Mouse (Mus musculus): ENCODE data around the gene Plk1. TPM values are rescaled to one million over a fixed set of nuclear protein-coding genes. Genes with fewer than 3 reads are reported as not detected.

Plk1 gene
- polyA plus RNA-seq, 1 experiment, result 28.6 TPM

DNA sequence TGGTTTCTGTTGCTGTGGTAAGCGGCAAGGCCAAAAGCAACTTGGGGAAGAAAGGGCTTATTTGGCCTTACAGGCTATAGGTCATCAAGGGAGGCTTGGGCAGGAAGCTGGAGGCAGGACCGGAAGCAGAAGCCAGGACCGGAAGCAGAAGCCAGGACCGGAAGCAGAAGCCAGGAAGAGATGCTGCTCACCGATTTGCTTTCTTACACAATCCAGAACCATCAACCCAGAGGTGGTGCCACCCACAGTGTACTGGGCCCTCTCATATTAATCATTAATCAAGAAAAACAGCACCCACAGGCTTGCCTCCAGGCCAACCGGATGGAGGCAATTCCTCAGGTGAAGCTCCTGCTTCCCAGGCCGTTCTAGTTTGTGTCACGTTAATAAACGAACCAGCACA is 37.5 kb downstream of the Plk1 start:
- TF ChIP-seq CTCF (IDR thresholded peaks at IDR 0.05; ENCODE audit: borderline replicate concordance, extremely low read depth, insufficient read depth, insufficient read length) (no peak), POLR2A (IDR thresholded peaks at IDR 0.05; ENCODE audit: borderline replicate concordance, extremely low read depth, insufficient read depth, insufficient read length, poor library complexity, severe bottlenecking) (no peak)
- no peak for DNase-seq (ENCODE audit: low read depth)

DNA sequence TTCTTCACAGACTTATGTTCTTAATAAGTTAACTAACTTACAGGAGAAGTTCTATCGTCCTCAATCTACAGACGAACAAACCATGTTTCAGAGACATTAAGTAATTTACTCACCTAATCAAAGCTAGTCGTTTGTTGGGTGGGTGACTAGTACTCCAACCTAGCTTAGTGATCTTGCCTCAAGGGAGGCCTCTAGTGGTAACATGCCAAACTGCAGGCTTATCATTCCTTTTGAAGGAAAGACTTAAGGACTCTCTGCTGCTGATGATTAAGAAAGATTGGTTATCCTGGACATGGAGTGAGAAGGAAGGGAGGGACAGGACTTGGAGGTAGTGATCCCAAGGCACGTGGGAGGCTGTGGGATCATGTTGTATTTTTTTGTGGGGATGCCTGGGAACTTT is 38.1 kb downstream of the Plk1 start:
- peak; percentile 64 for DNase-seq (ENCODE audit: low read depth)
- TF ChIP-seq CTCF (IDR thresholded peaks at IDR 0.05; ENCODE audit: borderline replicate concordance, extremely low read depth, insufficient read depth, insufficient read length), result peak; percentile 64; the same call in 1 of the 2 replicates
- TF ChIP-seq POLR2A (IDR thresholded peaks at IDR 0.05; ENCODE audit: borderline replicate concordance, extremely low read depth, insufficient read depth, insufficient read length, poor library complexity, severe bottlenecking), result no peak

DNA sequence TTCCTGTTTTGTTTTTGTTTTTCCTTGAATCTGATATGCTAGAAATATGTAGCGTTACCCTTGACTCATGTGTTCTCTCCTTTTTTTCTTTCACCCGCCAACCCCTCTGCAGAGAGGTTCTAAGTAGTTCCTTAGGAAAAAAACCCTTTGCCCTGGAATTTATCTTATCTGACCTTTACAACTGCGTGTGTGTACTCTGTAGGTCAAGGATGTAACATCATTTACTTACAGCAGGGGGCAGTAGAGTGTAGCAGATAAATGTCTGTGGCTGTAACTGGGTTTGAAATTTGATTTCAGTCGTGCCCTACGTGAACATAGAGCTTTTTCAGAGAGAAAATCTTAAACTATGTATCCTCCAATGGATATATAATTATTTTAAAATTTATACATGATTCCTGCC is 40.1 kb downstream of the Plk1 start:
- TF ChIP-seq CTCF (IDR thresholded peaks at IDR 0.05; ENCODE audit: borderline replicate concordance, extremely low read depth, insufficient read depth, insufficient read length), result peak; percentile 54; the same call in 1 of the 2 replicates
- no peak for TF ChIP-seq POLR2A (IDR thresholded peaks at IDR 0.05; ENCODE audit: borderline replicate concordance, extremely low read depth, insufficient read depth, insufficient read length, poor library complexity, severe bottlenecking)
- peak; percentile 63 for DNase-seq (ENCODE audit: low read depth)

DNA sequence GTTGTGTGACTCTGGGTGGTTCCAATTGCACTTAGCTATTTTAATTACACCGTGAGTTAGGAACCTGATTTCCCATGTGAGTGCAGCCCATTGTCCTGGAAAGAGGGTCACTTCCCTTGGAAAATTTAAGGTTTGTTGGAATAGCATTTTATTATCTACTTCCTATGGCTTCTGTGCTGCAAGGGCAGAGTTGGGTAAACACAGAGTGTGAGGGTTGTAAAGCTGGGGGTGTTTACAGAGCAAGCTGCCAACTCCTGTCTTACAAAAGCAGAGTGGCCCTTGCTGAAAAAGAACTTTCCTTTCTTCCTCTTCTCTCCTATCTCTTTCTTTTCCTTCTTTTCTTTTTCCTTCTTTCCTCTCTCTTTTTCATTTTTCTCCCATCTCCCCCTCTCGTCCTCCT is 44.7 kb downstream of the Plk1 start:
- DNase-seq (ENCODE audit: low read depth), result no peak
- no peak for TF ChIP-seq POLR2A (IDR thresholded peaks at IDR 0.05; ENCODE audit: borderline replicate concordance, extremely low read depth, insufficient read depth, insufficient read length, poor library complexity, severe bottlenecking)
- no peak for TF ChIP-seq CTCF (IDR thresholded peaks at IDR 0.05; ENCODE audit: borderline replicate concordance, extremely low read depth, insufficient read depth, insufficient read length)

DNA sequence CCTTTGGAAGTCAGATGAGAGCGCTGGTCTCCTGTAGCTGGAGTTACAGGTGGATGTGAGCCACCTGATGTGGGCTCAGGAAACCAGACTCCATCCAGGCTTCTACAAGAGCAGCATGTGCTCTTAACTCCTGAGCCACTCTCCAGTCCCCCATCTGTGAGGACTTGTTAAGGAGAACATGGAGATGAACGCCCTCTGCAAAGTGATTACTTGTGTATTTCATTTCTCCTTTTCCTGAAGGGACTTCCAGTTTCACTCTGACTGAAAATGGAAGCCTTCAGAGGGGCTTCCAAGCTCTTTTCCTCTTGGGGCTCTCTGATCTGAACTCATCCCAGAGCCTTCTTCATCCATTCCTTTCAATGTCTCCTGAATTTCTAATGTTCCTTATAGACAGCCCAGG is 46.9 kb downstream of the Plk1 start:
- DNase-seq (ENCODE audit: low read depth), result no peak

DNA sequence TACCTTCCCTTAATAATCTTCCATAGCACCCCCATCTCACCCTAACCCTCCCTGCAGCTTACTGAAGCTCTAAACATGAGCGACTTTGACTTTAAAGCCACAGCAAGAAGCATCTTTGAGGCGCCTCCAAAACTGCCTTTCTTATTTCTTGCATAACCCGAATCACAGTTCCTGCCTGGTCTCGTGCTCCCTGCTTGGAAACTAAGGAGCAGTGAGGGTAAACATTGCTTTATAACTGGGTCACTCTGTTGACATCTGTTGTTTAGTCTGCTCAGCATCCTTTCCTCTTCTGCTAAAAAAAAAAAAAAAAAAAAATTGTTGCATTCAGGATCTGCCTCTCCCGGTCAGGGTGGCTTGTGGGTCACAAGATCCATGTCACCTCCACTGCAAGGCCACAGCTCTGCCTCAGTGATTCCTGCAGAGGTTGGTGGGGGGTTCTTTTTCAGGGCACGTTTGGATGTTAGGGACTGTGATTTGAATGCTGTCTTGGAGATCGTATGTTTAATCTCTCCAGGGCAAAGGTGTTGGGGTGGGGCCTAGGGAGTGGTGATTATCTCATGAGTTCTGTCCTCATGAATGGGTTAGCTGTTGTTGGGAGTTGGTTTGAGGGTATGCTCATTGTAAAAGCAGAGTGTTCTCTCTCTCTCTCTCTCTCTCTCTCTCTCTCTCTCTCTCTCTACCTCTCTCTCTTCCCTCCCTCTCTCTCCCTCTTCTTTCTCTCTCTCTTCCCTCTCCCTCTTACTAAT is 49.2 kb downstream of the Plk1 start:
- TF ChIP-seq CTCF (IDR thresholded peaks at IDR 0.05; ENCODE audit: borderline replicate concordance, extremely low read depth, insufficient read depth, insufficient read length), result no peak
- no peak for TF ChIP-seq POLR2A (IDR thresholded peaks at IDR 0.05; ENCODE audit: borderline replicate concordance, extremely low read depth, insufficient read depth, insufficient read length, poor library complexity, severe bottlenecking)
- DNase-seq (ENCODE audit: low read depth), result peak; percentile 9

More for the DNA sequence above, 46.9 kb downstream of the Plk1 start:
- TF ChIP-seq POLR2A (IDR thresholded peaks at IDR 0.05; ENCODE audit: borderline replicate concordance, extremely low read depth, insufficient read depth, insufficient read length, poor library complexity, severe bottlenecking) (no peak), CTCF (IDR thresholded peaks at IDR 0.05; ENCODE audit: borderline replicate concordance, extremely low read depth, insufficient read depth, insufficient read length) (no peak)

DNA sequence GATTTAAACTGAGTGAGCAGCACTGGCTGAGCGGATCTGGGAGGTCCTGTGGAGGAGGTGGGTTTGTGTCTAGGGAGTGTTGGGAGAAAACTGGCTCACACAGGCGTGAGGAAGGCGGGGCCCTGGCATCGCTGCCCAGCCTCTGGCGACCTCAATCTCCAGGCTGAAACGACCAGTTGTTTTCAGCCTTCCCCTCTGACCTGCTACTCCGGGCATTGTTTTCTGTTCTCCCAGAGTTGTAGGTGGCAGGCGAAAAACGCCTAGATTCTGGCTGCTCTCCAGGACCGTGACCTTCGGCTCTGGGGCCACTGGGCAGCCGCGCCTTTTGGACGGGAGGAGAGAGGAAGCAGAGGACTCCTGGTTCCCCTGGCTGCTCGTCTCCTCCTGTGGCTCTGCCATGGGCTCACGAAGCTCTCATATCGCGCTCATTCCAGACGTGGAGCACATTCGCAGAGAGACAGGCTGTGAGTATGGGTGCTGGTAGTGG is 60.1 kb downstream of the Plk1 start, which contains the start of gene Chp2:
Gene Chp2, plus strand, starts transcription at position 182 of the 487 bp plus-strand sequence.
- peak; percentile 28 for DNase-seq (ENCODE audit: low read depth)
- no peak for TF ChIP-seq CTCF (IDR thresholded peaks at IDR 0.05; ENCODE audit: borderline replicate concordance, extremely low read depth, insufficient read depth, insufficient read length)
- no peak for TF ChIP-seq POLR2A (IDR thresholded peaks at IDR 0.05; ENCODE audit: borderline replicate concordance, extremely low read depth, insufficient read depth, insufficient read length, poor library complexity, severe bottlenecking)

Other genes with a start within 250 kb of the Plk1 start
- gene Cog7, start 177.7 kb upstream of the Plk1 start, polyA plus RNA-seq (2012; rRNA removed), result 12.4 and 18.3 TPM in 2 replicates
- gene Gga2, start 138.2 kb upstream of the Plk1 start, polyA plus RNA-seq (2012; rRNA removed), result 83.7 and 101 TPM in 2 replicates
- gene Ubfd1, start 92.3 kb upstream of the Plk1 start, polyA plus RNA-seq (2012; rRNA removed), result 77.7 and 89.6 TPM in 2 replicates
- 9.8 and 11.0 TPM in 2 replicates for gene Ears2, start 92.2 kb upstream of the Plk1 start, polyA plus RNA-seq (2012; rRNA removed)
- gene Ndufab1, start 57.6 kb upstream of the Plk1 start, polyA plus RNA-seq (2012; rRNA removed), result 127 and 146 TPM in 2 replicates
- gene Palb2, start 26.5 kb upstream of the Plk1 start, polyA plus RNA-seq (2012; rRNA removed), result 4.7 and 7.4 TPM in 2 replicates
- gene Dctn5, start 26.4 kb upstream of the Plk1 start, polyA plus RNA-seq (2012; rRNA removed), result 128 and 138 TPM in 2 replicates
- 1.8 and 1.9 TPM in 2 replicates for gene Ern2, start 26.8 kb downstream of the Plk1 start, polyA plus RNA-seq (2012; rRNA removed)
- 1.5 and 1.9 TPM in 2 replicates for gene Chp2, start 60.1 kb downstream of the Plk1 start, polyA plus RNA-seq (2012; rRNA removed)
- 44.9 and 74.2 TPM in 2 replicates for gene Prkcb, start 129.3 kb downstream of the Plk1 start, polyA plus RNA-seq (2012; rRNA removed)